Mouse (Mus musculus): ENCODE data around the gene Arrdc1.

DNA sequence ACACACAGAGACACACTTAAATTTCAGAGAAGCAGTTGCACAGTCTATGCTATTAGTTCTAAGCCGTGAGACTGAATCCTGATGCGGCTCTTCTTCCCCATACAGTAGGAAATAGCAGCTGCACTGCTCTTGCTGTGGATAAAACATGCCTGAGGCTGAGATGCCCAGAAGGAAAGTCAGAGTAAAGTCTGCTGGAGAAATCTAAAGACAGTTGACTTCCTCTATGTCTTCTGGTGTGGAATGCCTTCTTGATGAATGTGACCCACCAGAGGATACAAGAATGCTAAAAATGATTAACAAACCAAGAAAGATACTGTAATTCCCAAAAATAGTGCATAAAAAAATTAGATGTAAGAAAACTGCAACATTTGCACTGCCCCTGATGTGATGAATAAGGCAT lies 35.8 kb downstream of the Arrdc1 start:
- TF ChIP-seq CTCF (IDR thresholded peaks at IDR 0.05; ENCODE audit: insufficient read depth, low read depth, low read length) (no peak), POLR2A (IDR thresholded peaks at IDR 0.05; ENCODE audit: insufficient read depth, low read depth, low read length) (no peak)
